Mouse (Mus musculus) MEL (cell line): ENCODE results near the gene Tmem9.

ENCODE experiments used
- CTCF ChIP-seq, 3 experiments: IDR thresholded peaks in 2 of 3; conservative IDR thresholded peaks in 1 of 3; 2 replicates each; pipeline ENCODE4 v1.5.1; 2011 to 2012; ENCODE audit warnings: low read length in 3 of 3, low read depth in 2 of 3, mild to moderate bottlenecking in 2 of 3, improper control_type of control experiment in 1 of 3, inconsistent platforms in 1 of 3, mixed read lengths in 1 of 3, moderate library complexity in 1 of 3; ENCODE audit not compliant: control insufficient read depth in 1 of 3, insufficient read depth in 1 of 3, poor library complexity in 1 of 3, severe bottlenecking in 1 of 3
- EP300 ChIP-seq, 2 experiments: IDR thresholded peaks; 2 replicates each; pipeline ENCODE4 v1.6.1; 2011; ENCODE audit warnings: improper control_type of control experiment in 2 of 2, low read length in 2 of 2, low read depth in 1 of 2, mild to moderate bottlenecking in 1 of 2
- ETS1 ChIP-seq: IDR thresholded peaks from 2 replicates; pipeline ENCODE4 v1.6.1; 2012; ENCODE audit warnings: low read depth, mild to moderate bottlenecking, inconsistent platforms, low read length, improper control_type of control experiment, moderate library complexity
- HCFC1 ChIP-seq: IDR thresholded peaks from 2 replicates; pipeline ENCODE4 v1.6.1; 2012; ENCODE audit warnings: low read depth, mild to moderate bottlenecking, inconsistent platforms, low read length, improper control_type of control experiment, moderate library complexity
- MAX ChIP-seq: IDR thresholded peaks from 2 replicates; pipeline ENCODE4 v1.6.1; 2011; ENCODE audit warnings: low read length, improper control_type of control experiment
- MAZ ChIP-seq: IDR thresholded peaks from 2 replicates; pipeline ENCODE4 v1.6.1; 2012; ENCODE audit warnings: low read depth, mild to moderate bottlenecking, inconsistent platforms, low read length, improper control_type of control experiment
- POLR2A ChIP-seq, 2 experiments: IDR thresholded peaks; 2 replicates each; pipeline ENCODE4 v1.6.1; 2011 to 2012; ENCODE audit warnings: low read length in 2 of 2, mild to moderate bottlenecking in 2 of 2, control low read depth in 1 of 2, improper control_type of control experiment in 1 of 2, low read depth in 1 of 2, moderate library complexity in 1 of 2; ENCODE audit not compliant: control insufficient read depth in 1 of 2, insufficient read depth in 1 of 2, poor library complexity in 1 of 2
- SMC3 ChIP-seq: IDR thresholded peaks from 2 replicates; pipeline ENCODE4 v1.6.1; 2011; ENCODE audit warnings: low read depth, low read length, improper control_type of control experiment
- TAL1 ChIP-seq: IDR thresholded peaks from 2 replicates; pipeline ENCODE4 v1.6.1; 2012; ENCODE audit warnings: mild to moderate bottlenecking, inconsistent platforms, low read length, moderate library complexity, mixed read lengths
- TBP ChIP-seq: IDR thresholded peaks from 2 replicates; pipeline ENCODE4 v1.8.0; 2011; ENCODE audit warnings: low read depth, low read length, improper control_type of control experiment
- USF1 ChIP-seq: IDR thresholded peaks from 2 replicates; pipeline ENCODE4 v1.6.1; 2014; ENCODE audit warnings: low read depth, mild to moderate bottlenecking, inconsistent platforms, low read length, improper control_type of control experiment, moderate library complexity
- ZC3H11A ChIP-seq: IDR thresholded peaks from 2 replicates; pipeline ENCODE4 v1.6.1; 2012; ENCODE audit warnings: low read depth, mild to moderate bottlenecking, inconsistent platforms, low read length, improper control_type of control experiment

DNA sequence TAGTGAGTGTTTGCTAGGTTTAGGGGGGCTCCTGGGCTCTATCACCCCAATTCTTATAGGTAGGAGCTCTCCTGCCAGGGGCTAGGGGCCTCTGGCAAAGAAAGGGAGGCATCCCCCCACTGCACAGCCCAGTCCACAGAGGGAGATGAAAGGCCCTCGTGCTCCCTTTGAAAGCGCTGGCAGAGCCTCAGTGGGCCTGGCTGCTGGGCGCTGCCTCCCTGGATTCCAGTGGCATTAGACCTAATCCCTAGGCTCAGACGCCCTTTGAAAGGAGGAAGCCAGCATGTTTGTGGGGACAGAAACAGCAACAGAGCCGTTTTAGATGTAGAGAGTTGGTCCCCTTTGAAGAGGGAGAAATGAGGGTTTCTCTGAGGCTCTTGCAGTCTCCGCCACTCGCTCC lies 22.3 kb downstream of the Tmem9 start:
- TF ChIP-seq ETS1 (no peak), POLR2A (IDR thresholded peaks at IDR 0.05; ENCODE audit: control insufficient read depth in 1 of 2, insufficient read depth in 1 of 2, low read depth in 1 of 2, low read length in 2 of 2, poor library complexity in 1 of 2) (no peak), CTCF (IDR thresholded peaks at IDR 0.05 in 2 of 3, conservative IDR thresholded peaks at IDR 0.05 in 1 of 3; ENCODE audit: control insufficient read depth in 1 of 3, insufficient read depth in 1 of 3, low read depth in 2 of 3, low read length in 3 of 3, poor library complexity in 1 of 3, severe bottlenecking in 1 of 3) (no peak), HCFC1 (no peak), TAL1 (no peak), SMC3 (no peak), EP300 (IDR thresholded peaks at IDR 0.05; ENCODE audit: low read depth in 1 of 2, low read length in 2 of 2) (no peak), MAX (no peak), USF1 (no peak), MAZ (no peak), TBP (no peak), ZC3H11A (no peak)
